Mouse (Mus musculus) right cerebral cortex, postnatal 36 days (tissue): Measurements from ENCODE around the gene Metrnl.

Source experiments
- DNase-seq, 2 experiments: peaks; one replicate each; pipeline ENCODE4 v3.0.0; 2022; ENCODE audit warnings: low spot score in 2 of 2, mixed read lengths in 1 of 2

The Metrnl gene

GRCm38 (mm10) chr11:121685491-121686001 is 15.8 kb upstream of the Metrnl start:
- no peak for DNase-seq

DNA sequence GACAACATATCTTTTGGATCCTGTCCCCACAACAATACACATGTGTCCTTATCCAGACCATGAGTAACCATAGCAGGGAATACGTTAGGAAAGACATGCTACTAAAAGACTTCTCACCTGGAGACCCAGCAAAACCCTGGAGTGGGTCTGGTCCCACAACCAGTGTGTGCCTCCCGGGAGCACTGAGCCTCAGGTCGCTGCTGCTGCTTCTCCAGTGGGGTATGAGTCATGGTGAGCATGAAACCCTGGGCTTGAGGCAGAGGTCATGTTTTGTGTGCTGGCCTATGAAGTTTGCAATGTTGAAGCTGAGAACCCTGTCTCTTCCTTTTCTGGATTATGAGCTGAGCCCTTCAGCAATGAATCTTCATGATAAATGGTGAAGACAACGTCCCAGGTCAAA is 15.3 kb upstream of the Metrnl start:
- DNase-seq, result no peak

- no peak for DNase-seq
Measured at GRCm38 (mm10) chr11:121686674-121687073, 14.7 kb upstream of the Metrnl start.

- DNase-seq, result no peak
Measured at GRCm38 (mm10) chr11:121688024-121688423, 13.3 kb upstream of the Metrnl start.

- DNase-seq, result no peak
Measured at GRCm38 (mm10) chr11:121695304-121696064, 5.9 kb upstream of the Metrnl start.

DNA sequence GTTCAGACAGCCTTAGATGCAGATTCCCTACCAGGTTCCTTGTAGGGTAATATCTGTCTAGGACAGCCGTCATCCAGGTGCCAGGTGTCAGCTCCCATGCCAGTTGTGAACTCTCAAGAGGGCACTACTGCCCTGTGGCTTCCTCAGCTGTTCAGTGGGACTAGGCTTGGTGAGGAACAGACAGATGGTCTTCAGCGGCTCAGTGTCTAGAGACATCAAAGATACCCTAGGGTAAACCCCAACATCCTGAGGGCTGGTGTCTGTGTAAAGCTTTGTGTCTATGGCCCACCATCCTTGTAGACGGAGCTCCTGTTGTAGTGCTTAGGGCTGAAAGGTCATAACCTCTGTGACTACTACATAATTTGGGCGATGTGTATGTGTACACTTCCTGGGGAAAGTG is 4.1 kb upstream of the Metrnl start:
- DNase-seq, result no peak

DNA sequence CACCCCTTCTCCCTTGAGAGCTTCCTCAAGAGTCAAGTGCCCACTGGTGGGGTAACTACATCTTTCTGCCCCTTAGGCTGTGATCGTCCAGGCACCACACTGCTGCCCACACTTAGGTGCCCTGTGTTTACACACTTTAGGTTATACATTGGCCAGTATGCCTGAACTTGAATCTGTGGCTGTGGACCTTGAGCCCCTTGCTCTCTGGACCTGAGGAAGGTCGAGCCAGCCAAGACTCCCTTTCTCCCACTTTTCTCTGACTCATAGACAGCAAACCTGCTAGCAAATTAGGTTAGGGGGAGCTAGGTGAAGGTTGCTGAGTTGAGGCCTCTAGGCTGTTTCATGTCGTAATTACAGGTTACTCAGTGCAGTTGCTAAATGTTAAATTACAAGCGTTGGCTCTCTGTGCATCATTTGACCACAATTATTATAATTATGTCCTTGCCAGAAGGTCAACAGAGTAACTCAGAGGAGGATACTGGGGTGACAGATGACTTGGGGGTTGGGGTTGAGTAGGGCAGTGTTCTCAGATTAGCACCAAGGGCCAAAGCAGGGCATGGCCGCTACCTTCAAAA is 2.9 kb upstream of the Metrnl start:
- DNase-seq, result no peak

DNA sequence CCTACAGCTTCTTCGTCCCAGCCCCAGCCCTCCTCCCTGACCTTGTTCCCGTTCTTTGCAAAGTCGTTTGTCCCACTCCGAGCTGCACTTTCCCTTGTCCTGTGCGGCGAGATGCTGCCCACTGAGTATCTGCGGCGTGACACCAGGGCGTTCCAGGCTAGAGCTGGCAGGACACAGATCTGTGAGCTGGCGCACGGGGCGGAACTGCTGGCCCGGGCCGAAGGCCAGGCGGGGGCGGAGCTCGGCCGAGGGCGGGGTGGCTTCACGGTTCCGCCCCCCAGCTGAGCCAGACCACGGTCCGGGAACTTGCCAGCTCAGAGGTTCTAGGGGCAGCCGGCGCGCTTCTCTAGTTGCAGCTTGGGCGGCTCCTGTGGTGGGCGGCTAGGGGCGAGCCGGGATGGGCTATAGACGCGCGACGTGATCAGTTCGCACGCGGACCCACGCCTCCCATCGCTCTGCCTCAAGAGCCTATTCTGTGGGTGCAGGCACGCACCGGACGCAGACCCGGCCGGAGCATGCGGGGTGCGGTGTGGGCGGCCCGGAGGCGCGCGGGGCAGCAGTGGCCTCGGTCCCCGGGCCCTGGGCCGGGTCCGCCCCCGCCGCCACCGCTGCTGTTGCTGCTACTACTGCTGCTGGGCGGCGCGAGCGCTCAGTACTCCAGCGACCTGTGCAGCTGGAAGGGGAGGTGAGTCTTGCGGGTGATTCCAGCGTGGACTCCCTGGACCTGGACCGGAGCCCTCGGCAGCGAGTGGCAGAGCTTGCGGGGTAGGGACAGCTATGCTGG is 959 bp downstream of the Metrnl start:
- peak; percentile 60 to 70 for DNase-seq

DNA sequence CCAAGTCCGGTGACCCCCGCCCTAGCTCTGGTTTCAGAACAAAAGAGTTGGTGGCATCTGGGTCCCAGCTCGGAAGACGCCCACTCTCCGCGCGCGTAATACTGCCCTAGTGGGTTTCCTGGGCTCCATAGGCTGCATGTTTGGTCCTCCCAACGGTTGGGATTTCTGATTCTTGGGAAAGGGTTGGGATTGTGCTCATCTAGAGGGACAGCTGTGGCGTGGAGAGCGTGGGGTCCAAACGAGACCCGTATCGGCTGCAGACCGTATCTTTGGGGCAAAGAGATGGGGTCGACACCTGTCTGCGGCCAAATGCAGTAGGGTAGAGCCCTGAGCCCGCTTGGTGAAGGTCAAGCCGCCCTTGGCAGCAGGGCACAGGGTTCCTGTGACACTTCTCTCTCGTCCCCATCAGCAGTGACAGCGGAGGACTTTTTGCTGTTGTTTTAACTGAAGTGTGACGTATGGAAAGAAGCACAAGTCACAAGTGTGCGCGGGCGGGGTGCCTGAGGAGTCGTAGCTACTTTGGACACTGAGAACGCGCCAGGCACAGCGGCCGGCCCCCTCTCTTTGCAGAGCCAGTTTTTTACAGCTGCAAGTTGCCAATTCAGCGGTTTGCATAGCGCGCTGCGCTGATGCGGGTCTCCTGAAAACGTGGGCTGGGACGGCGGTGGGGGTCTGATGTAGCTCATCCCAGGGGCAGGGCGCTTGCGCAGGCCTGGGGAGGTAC is 1.7 kb downstream of the Metrnl start:
- DNase-seq, result peak; percentile 62 to 69

GRCm38 (mm10) chr11:121703619-121704215 is 2.4 kb downstream of the Metrnl start:
- DNase-seq, result no peak

- peak in 1 of 2 experiments; percentile 39 for DNase-seq
Measured at GRCm38 (mm10) chr11:121706521-121707005, 5.2 kb downstream of the Metrnl start.

DNA sequence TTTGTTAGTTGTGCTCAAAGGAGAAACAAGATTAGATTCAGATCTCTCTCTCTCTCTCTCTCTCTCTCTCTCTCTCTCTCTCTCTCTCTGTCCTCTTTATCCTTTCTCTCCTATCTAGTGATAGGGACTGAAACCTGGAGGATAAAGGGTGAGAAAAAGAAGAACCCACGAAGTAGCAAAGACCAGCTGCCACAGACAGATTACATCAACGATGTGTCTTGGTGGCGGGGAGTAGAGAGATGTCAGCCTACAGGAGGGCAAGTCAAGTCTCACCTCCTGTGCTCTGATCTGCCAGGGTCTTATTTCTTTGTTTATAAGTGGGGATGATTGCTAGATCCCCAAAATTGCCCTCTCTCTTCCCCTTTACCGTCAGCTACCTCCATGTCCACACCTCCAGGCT is 7.9 kb downstream of the Metrnl start:
- DNase-seq, result no peak

DNA sequence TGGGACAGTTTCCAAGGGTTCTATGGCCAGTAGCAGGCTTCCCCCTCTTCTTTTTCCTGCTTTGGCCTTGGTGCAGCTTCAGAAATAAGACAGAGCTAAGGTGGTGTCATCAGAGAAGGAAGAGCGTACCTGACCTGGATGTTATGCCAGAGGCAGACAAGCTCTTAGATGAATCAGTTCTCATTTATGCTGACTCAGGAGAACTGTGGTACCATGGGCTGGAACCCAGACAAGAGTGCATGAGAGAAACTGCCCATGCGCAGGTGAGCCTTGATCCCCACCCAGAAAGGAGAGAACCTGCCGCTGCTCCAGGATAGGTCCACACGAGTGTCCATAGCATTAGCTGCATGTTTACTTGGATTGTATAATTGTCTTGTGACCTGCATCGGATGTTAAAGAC is 8.9 kb downstream of the Metrnl start:
- DNase-seq, result no peak

DNA sequence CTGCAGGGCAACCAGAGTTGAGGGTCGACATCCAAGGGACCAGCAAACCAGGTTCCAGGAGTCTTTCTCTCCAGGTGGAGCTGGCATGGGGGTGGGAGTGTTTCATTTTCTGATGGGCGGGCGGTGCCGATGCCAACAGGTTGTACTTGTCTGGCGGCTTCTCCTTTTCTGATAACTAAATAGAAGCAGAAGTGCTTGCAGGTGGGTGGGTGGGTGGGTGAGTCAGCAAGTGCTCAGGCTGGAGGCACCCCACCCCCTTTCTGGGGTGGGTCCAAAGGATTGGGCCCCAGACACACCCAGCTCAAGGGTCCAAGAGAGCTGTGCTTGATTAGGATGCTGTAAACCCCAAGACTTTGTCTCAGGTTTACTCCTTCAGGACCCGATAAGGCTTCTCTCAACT is 11.6 kb downstream of the Metrnl start:
- DNase-seq, result no peak

DNA sequence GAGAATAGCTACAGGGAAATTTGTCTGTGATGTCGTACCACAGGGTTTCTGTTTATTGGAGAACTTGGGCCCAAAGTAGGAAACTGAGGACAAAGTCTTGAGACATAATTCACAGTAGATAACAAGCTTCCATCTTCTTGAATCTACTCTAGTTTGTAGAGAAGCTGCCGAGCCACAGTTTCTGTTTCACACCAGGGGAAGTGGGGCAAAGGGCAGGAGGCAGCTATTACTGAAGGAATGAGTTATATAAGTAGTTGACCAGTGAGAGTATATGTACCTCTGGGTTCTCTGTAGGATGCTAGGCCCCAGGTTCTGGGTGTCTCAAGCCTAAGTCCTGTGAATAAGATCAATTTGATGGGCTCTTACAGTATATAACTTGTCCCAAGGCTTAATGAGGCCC is 12.2 kb downstream of the Metrnl start:
- DNase-seq, result no peak

DNA sequence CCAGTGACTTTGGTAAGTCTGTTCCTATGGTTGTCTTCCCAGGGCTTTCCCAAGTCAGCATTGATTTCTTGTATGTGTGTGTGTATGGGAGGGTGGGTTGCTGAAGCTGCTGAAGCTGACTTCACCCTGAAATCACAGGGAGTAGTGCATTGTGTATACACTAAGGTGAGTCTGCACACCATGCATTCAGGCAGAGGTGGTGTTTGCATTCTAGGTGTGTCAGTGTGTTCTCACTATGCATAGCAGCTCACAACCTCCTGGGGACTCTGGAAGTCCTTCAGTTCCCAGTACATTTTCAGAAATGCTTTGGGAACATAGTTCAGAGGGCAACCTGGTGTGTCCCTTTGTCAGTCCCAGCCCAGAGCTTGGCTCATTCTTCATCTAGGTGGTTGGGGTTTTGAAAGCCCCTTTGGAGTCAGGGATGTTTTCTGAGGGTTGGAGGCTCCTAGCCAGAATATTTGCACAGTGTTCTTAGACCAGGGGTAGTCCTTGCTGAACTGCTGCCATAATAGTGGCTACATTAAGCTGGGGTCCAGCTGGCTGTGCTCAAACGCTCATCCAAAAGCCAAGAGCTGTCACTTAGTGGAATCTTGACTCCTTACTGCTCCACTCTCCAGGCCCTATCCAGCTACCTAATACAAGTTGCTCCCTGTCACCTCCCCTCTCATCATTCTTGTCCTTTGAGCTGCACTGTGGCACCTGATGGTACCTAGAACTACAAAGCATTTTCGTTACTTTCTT is 13.6 kb downstream of the Metrnl start:
- no peak for DNase-seq

- no peak for DNase-seq
Measured at GRCm38 (mm10) chr11:121717724-121718123, 16.4 kb downstream of the Metrnl start.

GRCm38 (mm10) chr11:121720752-121721151 is 19.4 kb downstream of the Metrnl start:
- no peak for DNase-seq

DNA sequence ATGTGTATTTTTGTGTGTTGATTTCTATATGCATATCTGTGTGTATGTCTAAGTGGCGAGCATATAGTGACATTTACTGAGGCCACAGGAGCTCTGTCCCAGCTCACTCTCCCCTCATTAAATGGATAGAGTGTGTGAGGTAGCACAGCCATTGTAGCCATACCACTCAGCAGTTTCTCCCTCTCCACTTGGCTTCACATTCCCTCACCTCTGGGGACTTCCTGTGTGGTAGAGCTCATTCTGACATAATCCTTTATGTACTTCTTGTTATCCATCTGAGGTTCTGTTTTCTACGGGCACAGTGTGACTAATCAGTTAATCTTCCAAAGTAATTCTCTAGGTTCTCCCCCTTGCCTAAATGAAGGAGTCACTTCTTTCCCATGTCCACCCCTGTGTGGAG is 21.1 kb downstream of the Metrnl start:
- no peak for DNase-seq

- DNase-seq, result no peak
Measured at GRCm38 (mm10) chr11:121726625-121727024, 25.3 kb downstream of the Metrnl start.

- no peak for DNase-seq
Measured at GRCm38 (mm10) chr11:121734184-121734583, 32.8 kb downstream of the Metrnl start.
